Mouse (Mus musculus): Measurements from ENCODE around the gene Abhd10. TPM values are rescaled to one million over a fixed set of nuclear protein-coding genes. Genes with fewer than 3 reads are reported as not detected.

Gene Abhd10
- polyA plus RNA-seq, 1 experiment, result 24.1 TPM

DNA sequence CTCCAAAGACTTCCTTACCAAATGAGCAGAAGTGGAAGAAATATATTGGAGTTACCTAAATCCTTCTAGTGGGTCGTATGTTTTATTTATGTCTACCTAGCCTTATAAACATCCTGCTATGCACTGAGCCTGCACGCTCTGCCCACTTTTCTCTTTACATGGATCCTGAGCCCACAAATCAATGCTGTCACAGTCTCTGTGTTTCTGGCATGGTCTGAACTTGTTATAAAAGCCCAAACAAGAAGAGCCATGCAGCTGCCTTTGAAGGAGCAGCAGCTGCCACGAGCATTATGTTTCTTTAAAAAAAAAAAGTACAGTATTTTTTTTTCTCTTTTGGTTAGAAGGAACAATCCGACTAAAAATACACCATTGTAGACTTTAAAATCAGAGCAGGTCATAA is 24.7 kb upstream of the Abhd10 start:
- Histone ChIP-seq H3K4me3 (ENCODE audit: insufficient read depth, low read length) (no peak overlapping the region), H3K4me1 (ENCODE audit: control insufficient read depth, insufficient read depth, low read length) (no peaks in the 10 kb centered on the region; the same call in 1 of the 2 replicates), H3K27ac (ENCODE audit: insufficient read depth, low read length) (no peak overlapping the region)
- TF ChIP-seq CTCF (IDR thresholded peaks at IDR 0.05; ENCODE audit: extremely low read depth, insufficient read depth, low read length), result no peak
- TF ChIP-seq POLR2A (IDR thresholded peaks at IDR 0.05; ENCODE audit: extremely low read depth, insufficient read depth, low read length), result no peak

DNA sequence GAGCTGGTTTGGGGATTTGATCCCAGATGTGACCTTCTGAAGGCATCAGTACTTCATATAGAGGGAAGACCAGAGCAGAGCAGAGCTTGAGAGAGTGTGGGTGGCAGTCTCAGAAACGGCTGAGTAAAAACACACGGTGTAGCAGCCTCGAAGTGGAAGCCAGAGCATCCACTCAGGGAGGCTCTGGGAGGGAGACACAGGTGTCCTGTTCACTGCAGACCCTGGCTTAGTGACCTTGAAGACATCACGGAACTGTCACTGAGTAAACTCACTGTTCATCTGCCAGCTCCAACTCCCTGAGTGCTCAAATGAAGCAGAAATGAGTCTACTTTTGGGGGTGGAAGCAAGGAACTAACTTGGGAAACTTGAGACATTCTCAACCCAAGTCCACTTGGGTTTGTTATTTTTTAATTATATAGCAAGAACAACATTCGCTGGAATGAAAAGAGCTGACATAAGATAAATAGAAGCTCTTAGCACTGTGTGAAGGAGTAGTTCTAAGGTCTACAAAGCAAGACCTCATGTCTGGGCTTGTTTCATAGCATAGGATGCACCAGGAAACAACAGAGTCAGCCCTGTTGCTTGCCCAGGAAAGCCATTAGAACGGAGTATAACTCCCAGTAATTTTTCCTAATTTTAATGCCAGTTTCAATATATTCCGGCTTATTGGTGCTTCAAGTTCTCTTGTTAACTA is 23.2 kb upstream of the Abhd10 start:
- TF ChIP-seq CTCF (IDR thresholded peaks at IDR 0.05; ENCODE audit: extremely low read depth, insufficient read depth, low read length) (no peak), POLR2A (IDR thresholded peaks at IDR 0.05; ENCODE audit: extremely low read depth, insufficient read depth, low read length) (no peak)
- H3K4me3 ChIP-seq (ENCODE audit: insufficient read depth, low read length), result no peak overlapping the region
- H3K27ac ChIP-seq (ENCODE audit: insufficient read depth, low read length), result no peak overlapping the region
- no peaks in the 10 kb centered on the region; the same call in 1 of the 2 replicates for H3K4me1 ChIP-seq (ENCODE audit: control insufficient read depth, insufficient read depth, low read length)

DNA sequence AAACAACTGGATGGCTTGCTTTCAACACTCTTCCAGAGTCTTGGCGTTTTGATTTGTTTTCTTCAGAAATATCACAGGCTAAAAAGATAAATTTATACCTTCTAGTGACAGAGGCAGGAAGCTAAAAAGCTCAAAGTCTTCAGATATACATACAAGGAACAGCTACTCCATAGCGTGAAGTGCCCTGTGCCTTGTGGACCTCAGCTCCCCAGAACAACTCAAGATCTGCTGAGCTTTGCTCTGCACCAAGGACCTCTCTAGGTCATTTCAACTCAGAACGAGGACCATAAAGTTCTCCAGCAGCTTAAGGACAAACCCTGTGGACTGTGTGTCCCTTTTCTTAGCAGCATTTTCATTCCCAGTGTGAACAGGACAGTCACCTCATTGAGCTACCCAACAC is 22.3 kb upstream of the Abhd10 start:
- Histone ChIP-seq H3K4me3 (ENCODE audit: insufficient read depth, low read length) (no peak overlapping the region), H3K27ac (ENCODE audit: insufficient read depth, low read length) (no peak overlapping the region), H3K4me1 (ENCODE audit: control insufficient read depth, insufficient read depth, low read length) (no peaks in the 10 kb centered on the region; the same call in 1 of the 2 replicates)
- no peak for TF ChIP-seq CTCF (IDR thresholded peaks at IDR 0.05; ENCODE audit: extremely low read depth, insufficient read depth, low read length)

DNA sequence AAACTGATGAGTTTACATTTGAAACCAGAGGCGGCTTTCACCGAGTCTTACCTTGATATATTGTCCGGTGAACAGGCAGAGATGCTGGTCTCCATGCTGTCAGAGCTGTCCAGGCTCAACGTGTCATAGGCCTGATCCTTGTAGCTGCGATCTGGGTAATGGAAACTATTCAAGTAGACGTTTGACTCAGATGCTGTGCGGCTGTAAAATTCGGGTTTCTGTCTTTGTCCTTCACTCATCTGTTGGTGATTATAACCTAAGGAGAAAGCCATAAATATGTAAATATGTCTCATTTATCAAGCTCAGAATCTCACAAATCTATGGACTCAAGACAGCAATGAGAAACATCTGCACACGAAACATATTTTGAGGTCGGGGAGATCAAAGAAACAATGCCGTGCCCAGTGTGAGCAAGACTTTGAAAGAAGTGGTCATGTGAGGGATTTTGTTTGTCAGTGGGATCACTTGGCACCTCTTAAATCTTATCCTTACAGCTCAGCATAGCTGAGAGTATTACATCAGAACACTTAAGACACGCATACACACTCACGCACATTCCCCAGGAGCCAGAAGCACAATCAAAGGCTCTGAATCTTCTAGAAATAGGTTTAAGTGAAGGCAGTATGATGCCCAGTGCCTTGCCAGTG is 20.2 kb upstream of the Abhd10 start:
- H3K4me3 ChIP-seq (ENCODE audit: insufficient read depth, low read length), result no peak overlapping the region
- TF ChIP-seq CTCF (IDR thresholded peaks at IDR 0.05; ENCODE audit: extremely low read depth, insufficient read depth, low read length), result no peak
- TF ChIP-seq POLR2A (IDR thresholded peaks at IDR 0.05; ENCODE audit: extremely low read depth, insufficient read depth, low read length), result no peak
- no peaks in the 10 kb centered on the region; the same call in 1 of the 2 replicates for H3K4me1 ChIP-seq (ENCODE audit: control insufficient read depth, insufficient read depth, low read length)
- no peak overlapping the region for H3K27ac ChIP-seq (ENCODE audit: insufficient read depth, low read length)

DNA sequence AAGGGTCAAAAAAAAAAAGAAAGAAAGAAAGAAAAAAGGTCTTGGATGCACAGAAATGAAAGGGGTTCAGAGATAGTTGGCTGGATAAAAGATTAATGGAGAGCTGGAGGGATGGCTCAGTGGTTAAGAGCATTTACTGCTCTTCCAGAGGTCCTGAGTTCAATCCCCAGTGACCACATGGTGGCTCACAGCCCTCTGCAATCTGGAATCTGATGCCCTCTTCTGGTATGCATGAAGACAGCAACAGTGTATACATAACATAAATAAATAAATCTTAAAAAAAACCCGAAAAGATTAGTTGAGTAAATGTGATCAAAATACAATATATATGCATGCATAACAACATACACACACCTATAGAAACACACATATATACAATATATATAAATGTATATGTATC is 18.7 kb upstream of the Abhd10 start:
- TF ChIP-seq CTCF (IDR thresholded peaks at IDR 0.05; ENCODE audit: extremely low read depth, insufficient read depth, low read length), result no peak; the same call in 1 of the 2 replicates
- TF ChIP-seq POLR2A (IDR thresholded peaks at IDR 0.05; ENCODE audit: extremely low read depth, insufficient read depth, low read length), result no peak
- no peak overlapping the region for H3K27ac ChIP-seq (ENCODE audit: insufficient read depth, low read length)
- no peak overlapping the region for H3K4me3 ChIP-seq (ENCODE audit: insufficient read depth, low read length)
- H3K4me1 ChIP-seq (ENCODE audit: control insufficient read depth, insufficient read depth, low read length), result no peaks in the 10 kb centered on the region

DNA sequence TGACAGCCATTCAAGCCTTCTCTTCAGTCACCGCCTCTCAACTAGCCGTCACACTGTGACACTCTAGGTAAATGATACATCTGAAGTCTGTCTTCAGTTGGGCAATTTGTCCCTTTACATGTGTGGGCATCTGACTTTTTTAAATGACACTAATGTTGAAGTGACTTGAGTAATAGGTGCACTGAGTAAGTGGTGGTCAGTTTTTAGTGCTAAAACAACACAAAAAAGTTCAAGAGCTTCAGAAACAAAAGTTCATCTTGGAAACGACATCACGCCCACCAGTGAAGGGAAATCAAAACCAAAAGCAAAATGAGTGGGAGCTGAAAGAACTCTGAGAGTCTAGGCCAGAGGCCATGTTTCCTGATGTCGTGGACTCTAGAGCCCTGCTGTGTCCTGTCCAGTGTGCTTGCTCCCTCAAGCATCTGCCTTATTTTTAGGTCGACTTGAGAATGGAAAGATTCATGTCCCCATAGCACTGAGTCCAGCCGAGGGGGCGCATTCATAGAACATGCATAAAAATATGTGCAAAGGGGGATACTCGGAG is 16.0 kb upstream of the Abhd10 start:
- TF ChIP-seq POLR2A (IDR thresholded peaks at IDR 0.05; ENCODE audit: extremely low read depth, insufficient read depth, low read length), result no peak
- H3K27ac ChIP-seq (ENCODE audit: insufficient read depth, low read length), result no peak overlapping the region

DNA sequence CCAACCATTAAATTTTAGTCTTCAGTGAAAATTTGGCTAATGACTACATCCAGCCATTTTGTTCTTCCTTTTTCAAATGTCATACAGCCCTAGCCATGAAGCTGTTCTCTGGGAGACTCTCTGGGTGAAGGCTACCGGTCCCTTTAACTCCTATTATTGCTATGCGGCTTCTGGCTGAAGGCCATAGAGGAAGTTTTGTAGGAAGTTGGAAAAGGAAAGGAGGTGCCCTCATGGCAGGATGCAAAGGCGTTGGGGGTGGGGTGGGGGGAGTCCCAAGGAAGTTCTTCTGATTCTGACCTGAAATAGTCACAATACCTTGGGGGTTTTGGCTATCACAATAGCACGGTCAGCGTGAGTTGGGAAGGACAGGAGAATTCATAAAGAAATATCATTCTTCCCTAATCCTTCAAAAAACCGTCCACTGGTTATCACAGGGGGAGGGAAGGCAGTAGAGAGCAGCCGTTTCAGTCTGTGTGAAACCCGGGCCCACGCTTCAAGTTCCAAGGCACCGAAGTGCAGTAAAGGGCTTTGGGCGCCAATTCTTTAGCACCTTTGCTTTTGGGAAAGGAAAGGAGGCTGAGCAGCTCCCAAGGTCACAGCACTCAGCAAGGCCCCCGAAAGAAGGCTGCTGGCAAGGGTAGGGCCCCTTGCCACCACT is 14.8 kb upstream of the Abhd10 start:
- no peak overlapping the region for H3K4me3 ChIP-seq (ENCODE audit: insufficient read depth, low read length)
- H3K4me1 ChIP-seq (ENCODE audit: control insufficient read depth, insufficient read depth, low read length), result no peaks in the 10 kb centered on the region
- no peak overlapping the region for H3K27ac ChIP-seq (ENCODE audit: insufficient read depth, low read length)
- TF ChIP-seq POLR2A (IDR thresholded peaks at IDR 0.05; ENCODE audit: extremely low read depth, insufficient read depth, low read length) (no peak), CTCF (IDR thresholded peaks at IDR 0.05; ENCODE audit: extremely low read depth, insufficient read depth, low read length) (no peak)

More for the DNA sequence above, 16.0 kb upstream of the Abhd10 start:
- Histone ChIP-seq H3K4me1 (ENCODE audit: control insufficient read depth, insufficient read depth, low read length) (no peaks in the 10 kb centered on the region), H3K4me3 (ENCODE audit: insufficient read depth, low read length) (no peak overlapping the region)

DNA sequence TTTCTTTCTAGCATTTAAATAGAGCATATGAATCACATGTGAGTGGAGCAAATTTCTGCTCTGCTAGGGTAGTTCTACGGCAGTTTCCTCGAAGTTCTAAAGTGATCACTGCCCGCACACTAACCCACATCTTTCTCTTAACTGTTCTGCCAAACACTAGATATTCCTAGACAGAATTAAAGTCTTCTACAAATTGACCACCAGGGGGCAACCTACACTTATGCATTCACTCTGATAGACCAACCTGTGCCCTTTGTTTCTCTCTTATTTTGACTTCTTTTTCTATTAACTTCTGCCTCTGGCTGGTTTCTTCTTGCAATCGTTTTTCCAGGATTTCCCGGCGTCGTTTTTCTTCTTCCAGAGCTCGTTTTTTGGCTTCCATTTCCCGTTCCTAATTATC is 14.1 kb upstream of the Abhd10 start:
- no peak for TF ChIP-seq POLR2A (IDR thresholded peaks at IDR 0.05; ENCODE audit: extremely low read depth, insufficient read depth, low read length)
- peak; percentile 22; the same call in 1 of the 2 replicates for TF ChIP-seq CTCF (IDR thresholded peaks at IDR 0.05; ENCODE audit: extremely low read depth, insufficient read depth, low read length)
- Histone ChIP-seq H3K4me3 (ENCODE audit: insufficient read depth, low read length) (no peak overlapping the region), H3K4me1 (ENCODE audit: control insufficient read depth, insufficient read depth, low read length) (no peaks in the 10 kb centered on the region), H3K27ac (ENCODE audit: insufficient read depth, low read length) (no peak overlapping the region)

DNA sequence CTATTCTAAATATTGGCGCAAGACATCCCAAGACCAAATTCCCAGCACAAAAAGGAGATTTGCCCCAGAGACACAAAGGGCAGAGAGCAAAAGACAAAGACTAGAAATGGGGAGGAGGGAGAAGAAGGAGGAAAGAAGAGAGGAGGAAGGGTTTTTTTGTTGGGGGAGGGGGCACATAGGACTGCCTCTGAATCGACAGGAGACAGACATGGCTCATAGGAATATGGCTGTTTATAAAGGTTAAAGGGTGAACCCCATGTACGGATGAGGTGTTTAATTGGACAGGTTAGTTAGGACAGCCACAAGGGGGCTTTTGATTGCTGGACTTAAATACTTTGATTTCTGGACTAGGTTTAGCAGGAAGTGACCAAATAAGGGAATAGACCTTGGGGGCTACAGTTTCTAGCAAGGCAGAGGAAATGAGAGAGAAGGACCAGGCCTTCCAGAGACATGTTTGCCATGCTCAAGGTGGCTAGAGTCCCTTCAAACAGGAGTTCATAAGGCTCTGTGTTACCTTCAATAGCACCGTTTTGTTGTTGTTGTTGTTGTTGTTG is 913 bp upstream of the Abhd10 start:
- TF ChIP-seq CTCF (IDR thresholded peaks at IDR 0.05; ENCODE audit: extremely low read depth, insufficient read depth, low read length), result no peak
- no peak for TF ChIP-seq POLR2A (IDR thresholded peaks at IDR 0.05; ENCODE audit: extremely low read depth, insufficient read depth, low read length)
- H3K4me1 ChIP-seq (ENCODE audit: control insufficient read depth, insufficient read depth, low read length), result no peaks in the 10 kb centered on the region
- no peak overlapping the region for H3K27ac ChIP-seq (ENCODE audit: insufficient read depth, low read length)
- H3K4me3 ChIP-seq (ENCODE audit: insufficient read depth, low read length), result peak overlapping the region; percentile 85; the same call in 1 of the 2 replicates
